Mouse (Mus musculus) fat pad, adult 2 months (tissue): ENCODE measurements around the gene Hdac4.

ENCODE experiments used
- DNase-seq: peaks from one replicate; pipeline ENCODE4 v3.0.0-alpha.2; 2011; ENCODE audit warnings: low read depth, low spot score; ENCODE audit errors: extremely low read depth

The Hdac4 gene

DNA sequence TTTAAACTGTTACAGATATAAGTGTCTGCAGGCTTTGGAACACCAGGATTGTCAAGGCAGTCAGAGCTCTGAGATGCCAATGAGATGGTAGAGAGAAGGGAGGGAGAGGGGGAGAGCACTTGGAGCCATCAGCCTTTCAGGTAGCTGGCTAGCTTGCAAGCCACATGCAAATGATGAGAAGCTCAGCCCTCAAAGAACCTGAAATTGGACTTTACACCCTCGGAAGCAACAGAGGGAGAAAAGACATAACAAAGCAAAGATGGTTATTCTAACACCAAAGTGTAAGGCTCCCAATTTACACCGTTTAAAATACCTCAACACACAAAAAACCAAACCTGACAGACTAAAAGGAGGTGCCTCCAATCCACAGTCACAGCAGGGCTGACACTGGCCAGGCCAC lies 63.3 kb downstream of the Hdac4 start:
- DNase-seq = no peak

DNA sequence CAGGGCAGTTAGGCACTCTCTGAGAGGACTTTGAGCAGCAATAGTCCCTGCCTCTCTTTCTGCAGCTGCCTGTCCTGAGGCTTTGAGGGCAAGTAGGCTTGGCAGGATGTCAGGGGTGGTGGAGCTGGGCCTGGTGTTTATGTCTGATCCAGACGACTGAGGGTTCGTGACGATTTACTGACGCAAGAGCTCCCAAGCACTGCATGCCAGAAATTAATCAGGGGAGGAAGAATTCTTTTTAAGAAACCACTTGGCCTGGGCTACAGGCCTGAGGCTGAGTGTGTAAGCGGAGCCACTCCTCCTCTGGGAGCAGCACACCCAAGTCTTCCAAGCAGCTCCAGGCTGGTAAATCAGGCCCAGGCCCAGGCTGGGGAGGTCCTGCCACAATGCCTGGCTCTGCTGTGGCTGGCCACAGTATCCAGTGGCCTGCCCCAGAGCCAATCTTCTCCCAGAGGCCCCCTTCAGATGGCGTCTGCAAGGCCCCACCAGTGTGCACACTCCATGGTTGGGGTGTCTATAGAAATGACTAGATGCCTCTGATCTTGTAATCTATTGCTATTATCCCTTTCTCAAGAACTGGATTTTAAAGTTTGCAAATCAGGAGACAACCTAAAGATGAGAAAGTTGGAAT lies 64.9 kb downstream of the Hdac4 start:
- peak; percentile 91 for DNase-seq

DNA sequence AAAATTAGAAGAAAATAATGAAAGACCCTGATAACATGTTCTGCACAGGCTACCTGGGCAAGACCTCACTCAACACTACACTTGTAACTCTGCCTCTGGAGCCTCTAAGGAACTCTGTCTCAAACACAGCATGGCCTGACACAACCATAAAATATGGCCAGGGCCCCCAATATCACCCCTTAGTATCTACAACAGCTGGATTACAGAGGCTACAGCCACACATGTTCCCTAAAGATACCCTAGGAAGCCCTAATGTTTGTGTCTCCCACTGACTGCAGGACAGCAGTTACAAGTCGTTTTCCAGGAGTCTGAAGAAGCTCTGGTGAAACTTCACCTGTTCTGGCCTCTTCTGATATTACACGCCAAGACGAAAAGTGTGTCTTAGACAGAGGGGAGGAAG lies 65.7 kb downstream of the Hdac4 start:
- no peak for DNase-seq

DNA sequence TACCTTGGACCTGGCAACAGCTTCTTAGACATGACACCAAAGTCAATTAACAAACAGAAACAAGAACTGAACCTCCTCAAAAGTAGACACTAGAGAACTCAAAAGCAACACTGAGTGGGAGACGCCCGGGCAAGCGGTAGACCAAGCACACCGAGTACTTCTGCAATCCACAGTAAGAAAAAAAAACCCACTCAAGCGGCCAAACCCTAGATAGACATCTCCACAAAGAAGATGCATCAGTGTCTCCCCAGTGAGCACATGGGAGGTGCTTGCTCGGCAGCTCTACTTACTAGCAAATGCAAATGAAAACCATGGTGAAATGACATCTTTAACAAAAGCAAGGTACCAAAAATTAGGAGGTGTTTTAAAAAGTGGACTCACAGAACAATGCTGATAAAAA lies 67.7 kb downstream of the Hdac4 start:
- DNase-seq = no peak

DNA sequence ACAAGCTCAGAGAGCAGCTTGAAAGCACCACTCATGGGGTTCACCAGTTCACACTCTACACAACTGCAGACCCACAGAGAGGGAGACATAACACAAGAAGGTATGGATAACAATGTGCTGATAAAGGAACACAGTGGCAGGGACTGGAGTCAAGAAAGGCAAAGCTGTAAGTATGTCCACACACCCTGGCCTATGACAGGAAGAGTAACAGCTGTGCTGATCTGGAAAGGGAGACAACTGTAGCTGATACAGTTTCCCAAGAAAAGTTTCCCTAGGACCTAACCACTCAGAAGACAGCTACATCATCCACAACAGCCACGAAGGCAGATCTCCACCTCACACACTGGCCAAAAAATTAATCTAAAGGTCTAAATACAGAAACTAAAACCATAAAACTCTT lies 68.1 kb downstream of the Hdac4 start:
- DNase-seq = no peak

DNA sequence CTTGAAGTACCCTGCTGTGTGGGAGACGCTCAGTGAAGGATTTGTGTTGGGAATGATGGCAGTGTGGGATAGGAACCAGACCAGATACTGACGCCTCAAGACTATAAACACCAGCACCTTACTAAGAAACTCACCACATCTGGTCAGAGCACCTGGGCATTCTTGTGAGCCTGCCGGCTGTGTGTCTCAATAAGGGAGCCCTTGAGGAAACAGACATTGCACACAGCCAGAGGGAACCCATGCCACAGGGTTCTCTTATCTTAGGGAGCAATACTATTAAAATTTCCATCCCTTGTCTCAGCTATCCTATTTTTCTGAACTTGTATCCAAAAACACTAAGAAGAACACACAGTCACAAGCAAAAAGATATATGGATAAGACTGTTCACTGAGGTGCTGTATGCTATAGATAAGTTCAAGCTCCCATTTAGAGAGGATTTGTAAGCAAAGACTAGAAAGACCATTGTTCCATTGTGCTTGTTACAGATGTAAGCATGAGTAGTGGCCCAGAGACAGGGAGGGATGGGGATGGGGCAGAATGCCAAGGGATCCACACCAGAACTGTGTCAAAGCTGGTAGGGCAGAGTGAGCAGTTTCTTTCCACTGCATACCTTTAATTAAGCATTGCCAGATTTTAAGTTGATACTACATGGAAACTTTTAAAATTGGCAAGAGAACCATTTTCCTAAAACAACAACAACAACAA lies 70.8 kb downstream of the Hdac4 start:
- DNase-seq = no peak

DNA sequence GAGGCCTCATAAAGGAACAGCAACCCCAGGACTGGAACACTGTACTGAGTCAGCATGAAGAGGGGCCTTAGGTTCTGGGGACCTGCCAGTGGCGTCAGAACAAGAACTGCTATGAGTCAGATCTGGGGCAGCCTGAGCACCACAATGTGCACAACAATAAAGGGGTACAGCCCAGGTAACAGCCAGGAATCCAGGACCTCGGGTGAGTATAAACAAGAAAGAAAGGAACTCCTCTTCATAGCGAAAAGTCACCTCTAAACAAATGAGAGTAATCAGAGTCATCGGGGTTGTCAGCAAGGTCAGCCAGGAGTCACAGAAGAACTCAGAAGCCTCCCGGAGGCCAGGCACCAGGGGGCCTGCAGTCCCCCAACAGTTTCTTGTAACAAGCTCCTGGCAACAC lies 76.2 kb downstream of the Hdac4 start:
- no peak for DNase-seq

DNA sequence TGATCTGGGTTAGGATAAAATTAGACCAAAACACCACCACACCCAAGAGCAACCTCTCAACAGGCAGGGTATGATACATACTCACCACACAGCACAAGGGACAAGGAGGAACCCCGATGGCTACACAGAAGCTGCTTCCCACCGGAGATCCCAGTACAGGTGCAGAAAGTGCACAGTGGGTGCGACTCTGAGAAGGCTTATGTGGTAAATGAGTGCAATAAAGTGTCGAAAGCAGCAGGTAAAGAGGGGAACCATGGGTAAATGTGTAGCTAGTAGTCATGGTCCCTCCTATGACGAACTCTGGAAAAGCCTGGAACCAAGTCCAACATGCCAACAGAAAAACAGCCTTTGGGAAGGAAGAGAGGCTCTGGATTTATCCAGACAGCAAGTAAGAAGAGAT lies 77.9 kb downstream of the Hdac4 start:
- DNase-seq = no peak

DNA sequence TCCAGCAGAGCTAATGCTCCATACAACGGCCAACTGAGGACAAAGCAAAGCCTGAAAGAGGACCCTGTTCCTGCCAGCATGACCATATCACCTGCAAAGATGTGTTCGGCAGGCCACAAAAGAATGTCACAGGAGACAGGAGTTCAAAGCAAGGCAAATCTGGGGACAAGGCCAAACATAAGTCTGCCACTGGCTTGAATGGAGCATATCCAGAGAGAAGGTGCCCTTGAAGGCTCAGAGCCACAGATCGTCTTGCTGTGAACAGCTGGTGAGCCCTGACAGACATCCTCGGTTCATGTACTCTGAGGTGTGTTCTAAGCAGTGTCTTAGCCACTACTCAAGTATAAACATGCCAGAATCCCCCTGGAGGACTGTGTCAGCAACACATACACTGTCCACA lies 79.3 kb downstream of the Hdac4 start:
- no peak for DNase-seq

DNA sequence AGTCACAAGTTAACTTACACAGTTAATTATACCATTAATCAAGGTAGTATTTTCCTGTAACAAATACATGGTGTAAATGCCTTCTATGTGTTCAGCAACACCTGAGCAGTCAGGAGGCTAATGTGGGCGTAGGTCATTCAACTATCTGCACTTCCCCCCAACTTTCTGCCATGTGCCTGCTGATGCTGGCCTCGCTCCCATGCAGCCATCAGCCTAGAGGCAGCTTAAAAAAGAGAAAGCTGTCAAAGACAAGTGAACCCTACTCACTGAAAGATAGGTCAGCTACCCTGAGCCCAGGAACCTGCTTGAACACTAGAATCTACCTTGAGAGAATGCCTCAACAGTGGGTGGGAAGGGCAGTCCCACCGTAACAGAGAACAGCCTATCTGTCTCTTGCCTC lies 81.4 kb downstream of the Hdac4 start:
- no peak for DNase-seq

DNA sequence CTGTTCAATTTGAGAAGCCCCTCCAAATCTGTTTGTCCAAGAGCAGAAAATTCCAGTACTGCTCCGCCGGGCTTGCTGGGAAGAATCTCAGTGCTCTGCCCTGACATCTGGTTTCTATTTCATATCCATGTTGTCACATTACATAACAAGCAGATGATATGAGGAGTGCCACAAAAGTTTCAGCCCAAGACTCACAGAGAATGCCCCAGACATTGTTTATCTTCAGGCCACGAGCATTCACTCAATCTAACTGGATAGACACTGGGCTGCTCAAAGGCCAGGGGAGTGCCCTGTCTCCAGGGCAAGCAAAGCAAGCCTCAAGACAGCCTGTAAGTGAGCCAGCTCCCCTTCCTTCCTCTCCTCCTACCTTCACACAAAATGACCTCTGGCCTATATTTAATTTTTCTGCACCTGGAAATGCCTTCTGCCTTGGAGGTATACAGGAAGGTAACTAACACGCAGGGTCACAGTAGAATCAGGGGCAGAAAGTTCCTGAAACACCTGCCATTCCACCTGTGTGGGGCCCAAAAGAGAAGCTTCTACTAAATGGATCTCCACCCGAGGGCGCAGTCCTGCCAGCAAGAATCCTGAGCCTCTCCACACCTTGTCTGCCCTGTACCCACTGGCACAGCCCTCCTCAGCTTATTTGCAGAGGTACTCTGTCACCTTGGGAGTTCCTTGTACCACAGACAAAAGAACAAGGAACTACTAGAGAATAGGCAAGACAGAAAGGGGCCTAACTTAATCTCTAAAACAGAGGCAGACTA lies 82.1 kb downstream of the Hdac4 start:
- DNase-seq = no peak

DNA sequence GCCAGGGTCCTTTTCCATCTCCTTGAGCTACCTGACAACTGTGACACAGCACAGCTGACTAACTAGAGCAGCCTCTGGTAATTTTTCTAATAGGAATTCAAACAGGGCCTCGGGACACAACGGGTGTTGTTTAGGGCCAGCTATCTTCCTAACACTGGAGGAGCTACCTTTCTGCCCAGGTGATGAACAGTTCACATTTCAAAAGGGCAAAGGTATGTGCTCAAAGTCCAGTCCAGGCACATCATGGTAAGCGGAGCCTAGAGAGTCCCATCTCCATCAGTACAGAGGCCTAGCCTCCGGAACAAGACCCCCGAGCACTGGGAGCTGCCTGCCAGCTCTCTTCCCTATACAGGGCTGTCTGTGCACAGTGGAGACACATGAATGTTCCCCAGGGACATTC lies 82.9 kb downstream of the Hdac4 start:
- no peak for DNase-seq

DNA sequence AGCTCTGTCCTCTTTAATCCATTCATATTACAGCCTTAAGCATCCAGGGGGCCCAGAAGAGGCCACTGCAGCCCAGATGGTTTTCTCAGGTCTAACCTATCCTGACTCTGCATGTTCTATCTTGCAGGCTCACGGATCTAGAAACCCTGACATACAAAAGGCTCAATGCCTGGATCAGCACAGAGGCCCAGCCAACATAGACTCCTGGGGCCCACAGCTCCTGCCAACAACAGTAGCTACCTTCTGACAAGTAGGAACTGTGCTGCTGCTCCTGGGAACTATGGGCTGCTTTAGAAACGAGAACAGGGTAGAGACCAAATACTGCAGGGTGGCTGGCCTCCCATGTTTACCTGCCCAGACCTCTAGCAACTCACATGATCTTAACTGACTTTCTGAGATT lies 83.9 kb downstream of the Hdac4 start:
- DNase-seq = peak; percentile 83

DNA sequence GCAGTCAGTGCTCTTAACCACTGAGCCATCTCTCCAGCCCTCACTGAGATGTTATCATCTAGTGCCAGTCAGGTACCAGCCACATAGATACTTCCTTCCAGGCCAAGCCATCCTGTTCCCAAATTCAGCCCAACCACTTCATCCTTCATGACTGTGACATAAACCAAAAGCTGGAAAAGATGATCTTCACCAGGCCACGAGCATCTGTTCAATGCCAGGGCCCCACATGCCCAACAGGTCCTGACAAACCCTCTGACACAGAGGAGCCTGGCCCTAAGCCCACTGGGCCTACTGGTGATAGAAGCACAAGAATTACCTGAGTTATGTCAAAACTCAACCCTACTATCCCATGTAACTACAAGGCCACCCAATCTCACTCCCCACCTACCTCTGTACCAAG lies 84.5 kb downstream of the Hdac4 start:
- peak; percentile 74 for DNase-seq

DNA sequence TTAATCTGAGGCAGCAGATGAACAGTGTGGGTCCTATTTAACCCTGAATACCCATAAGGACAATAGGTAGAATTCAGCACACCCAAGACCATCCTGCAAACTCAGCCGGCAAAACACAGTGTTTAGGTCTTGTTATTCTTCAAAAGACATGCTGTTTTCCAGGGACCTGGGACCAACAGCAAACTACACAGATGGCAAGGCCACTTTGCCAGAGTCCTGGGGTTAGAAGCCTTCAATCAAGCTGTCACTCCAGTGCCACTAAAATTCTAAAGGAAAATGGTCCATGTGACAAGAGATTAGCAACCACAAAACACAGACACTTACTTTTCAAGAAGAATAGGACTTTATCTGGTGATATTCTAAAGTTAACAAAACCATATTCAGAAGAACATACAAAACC lies 86.3 kb downstream of the Hdac4 start:
- DNase-seq = no peak

DNA sequence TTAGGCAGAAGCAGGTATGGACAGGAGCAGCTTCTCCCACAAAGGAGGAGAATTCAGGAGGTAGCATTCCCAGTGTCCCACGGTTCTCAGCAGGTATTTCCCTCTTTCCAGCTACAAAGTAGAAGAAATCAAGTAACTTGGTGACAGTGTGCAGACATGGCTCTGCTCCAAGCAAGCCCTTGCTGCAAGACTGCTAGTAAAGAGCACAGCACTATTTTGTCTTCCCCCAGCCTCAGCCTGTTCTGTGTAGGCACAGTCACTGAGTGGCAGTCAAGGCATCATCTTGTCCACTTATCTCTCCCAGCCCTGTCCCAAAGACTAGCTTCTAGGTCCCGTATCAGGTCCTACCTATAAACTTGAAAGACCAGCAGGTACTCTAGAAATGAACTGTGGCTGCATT lies 86.9 kb downstream of the Hdac4 start:
- DNase-seq = no peak

DNA sequence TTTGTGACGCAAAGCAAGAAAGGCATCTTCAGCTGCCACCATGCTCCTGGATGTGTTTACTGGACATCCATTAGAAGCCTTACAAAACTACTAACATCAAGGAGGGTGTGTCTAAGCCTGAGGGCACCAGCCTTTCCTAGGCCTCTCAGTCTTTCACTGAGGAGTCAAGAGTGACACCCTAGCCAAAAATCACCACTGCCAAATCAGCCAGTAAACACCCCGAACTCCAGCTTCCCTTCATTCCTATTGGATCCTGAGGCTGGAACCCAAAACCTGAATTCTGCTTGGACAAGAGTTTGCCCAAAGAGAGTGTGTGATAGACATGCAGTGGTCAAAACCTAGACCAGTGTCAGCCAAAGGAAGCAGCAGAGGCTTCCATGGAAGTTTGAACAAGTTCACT lies 87.5 kb downstream of the Hdac4 start:
- no peak for DNase-seq

DNA sequence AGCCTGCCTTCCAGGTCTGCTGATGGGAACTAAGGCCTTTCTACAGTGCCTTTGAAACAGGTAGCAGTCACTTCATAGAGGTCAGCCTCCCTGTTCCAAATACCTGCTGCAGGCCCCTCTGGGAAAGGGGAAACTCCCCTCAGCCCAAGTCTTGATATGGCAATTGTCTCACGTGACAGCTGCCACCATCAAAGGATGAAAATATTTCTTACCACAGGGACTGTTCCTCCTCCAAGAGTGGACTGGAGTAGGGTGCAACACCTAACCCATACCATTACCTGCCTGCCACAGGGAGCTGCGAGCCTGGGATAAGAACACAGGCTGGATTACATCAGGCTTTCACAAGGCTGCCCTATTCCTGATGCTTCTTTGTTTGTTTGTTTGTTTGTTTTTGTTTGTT lies 88.0 kb downstream of the Hdac4 start:
- DNase-seq = no peak

DNA sequence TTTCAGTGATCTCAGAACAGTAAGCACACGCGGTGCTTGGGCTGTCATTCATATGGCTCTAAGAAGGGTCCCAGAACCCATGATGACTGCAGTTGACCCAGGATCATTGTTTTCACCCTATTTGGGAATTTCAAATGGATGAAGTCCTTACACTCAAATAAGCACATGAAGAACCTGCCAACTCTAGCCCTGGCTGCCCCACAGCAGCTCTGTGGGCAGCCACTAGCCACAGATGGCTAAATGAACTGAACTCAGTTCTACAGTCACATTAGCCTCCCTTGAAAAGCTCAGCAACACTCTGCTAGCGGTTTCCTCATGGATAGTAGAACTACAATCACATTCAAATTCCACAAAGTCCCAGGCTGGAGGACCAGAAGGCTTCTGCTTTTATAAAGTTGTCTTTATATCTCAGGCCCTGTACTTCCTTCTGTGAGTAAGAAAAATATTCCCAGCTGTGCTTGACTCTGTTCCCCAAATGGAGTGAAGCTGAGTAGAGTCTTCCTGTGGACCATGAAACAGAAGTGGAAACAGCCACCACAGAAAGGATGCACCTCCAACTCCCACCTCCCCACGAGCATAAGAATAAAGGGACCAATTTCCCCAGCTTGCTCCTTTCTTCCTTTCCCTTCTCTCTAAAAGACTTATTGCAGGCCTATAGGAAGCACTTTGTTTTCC lies 88.9 kb downstream of the Hdac4 start:
- DNase-seq = no peak

DNA sequence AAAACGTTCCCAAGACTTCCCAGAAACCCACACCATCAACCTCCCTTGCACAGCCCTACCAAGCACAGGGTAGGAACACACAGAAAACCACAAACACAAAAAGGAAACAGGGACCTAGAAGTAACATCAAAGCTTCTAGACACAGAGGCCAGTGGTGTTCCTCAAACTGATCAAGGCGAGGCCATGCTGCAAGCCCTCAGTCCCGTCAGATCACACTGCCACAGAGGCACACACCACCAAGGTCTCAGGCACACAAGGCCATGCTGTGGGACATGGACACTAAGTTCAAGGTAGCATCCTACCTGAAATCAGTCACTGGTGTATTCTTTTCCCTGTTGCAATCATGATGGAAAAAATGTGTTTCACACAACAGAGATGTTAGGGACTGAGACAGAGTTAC lies 90.8 kb downstream of the Hdac4 start:
- DNase-seq = no peak

DNA sequence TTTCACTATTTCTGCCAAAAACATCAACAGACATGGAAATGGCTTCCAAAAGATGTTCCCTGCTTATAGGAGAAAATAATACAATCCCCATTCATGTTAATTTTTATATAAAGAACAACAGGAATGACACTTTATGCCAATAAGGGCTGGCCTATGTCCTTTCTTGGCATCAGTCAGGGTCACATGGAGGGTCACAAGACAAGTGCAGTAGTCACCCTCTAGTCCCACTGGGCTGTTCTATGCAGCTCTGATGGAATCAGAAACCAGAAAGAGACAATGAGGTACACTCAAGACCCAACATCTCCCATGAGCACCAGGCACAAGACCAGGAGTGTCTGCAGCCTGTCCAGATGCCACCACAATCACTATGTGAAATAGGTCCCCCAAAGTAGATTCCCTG lies 91.5 kb downstream of the Hdac4 start:
- DNase-seq = no peak

DNA sequence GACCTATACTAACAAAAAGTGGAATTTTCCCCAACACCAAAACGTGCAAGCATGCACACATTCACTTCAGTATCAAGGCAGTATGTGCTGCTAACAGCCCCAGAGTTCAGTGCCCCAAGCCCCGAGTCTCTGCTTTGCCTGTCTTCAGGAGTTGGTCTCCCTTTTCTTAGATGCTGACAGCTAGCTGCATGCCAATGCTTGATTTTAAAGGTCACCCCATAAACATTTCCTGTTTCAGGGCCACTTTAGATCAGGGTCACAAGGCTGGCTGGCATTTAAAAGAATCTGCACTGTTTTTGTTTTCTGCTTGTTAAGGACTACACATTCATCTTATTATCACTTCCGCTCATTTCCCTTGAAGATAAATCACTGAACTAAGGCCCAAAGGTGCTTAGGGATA lies 92.1 kb downstream of the Hdac4 start:
- DNase-seq = no peak
